Mouse (Mus musculus) T-helper 1 cell (primary cell): ENCODE measurements around the gene Vps72.

Experiments used
- in situ Hi-C: fragments of 300-600 bp; cut with MboI, MseI; formaldehyde crosslinking; loops from one replicate; pipeline ENCODE4 v1.15.1; 2025; ENCODE audit warnings: high pct_unique_total_duplicates

Gene Vps72

GRCm38 (mm10) chr3:95133680-95134101 is 22.9 kb downstream of the Vps72 start, which contains the start of the genes Scnm1 and Lysmd1:
TSS of gene Scnm1 (minus strand) at chr3:95134011.
TSS of gene Lysmd1 (plus strand) at chr3:95134088.
- in situ Hi-C loops: loop anchor here (5.0 kb wide), 1 partner anchor 1206 kb away; no protein-coding TSS in a partner anchor

- in situ Hi-C loops: loop anchor here (5.0 kb wide), 1 partner anchor 1207 kb away; no protein-coding TSS in a partner anchor
Observed at GRCm38 (mm10) chr3:95134133-95134532, 23.3 kb downstream of the Vps72 start.

GRCm38 (mm10) chr3:95135023-95135422 is 24.2 kb downstream of the Vps72 start:
- in situ Hi-C loops: no loop called here

- in situ Hi-C loops: no loop called here
Observed at GRCm38 (mm10) chr3:95135433-95136052, 24.7 kb downstream of the Vps72 start.

- in situ Hi-C loops: no loop called here
Observed at GRCm38 (mm10) chr3:95136336-95136735, 25.5 kb downstream of the Vps72 start.

GRCm38 (mm10) chr3:95139586-95140288 is 28.9 kb downstream of the Vps72 start:
- in situ Hi-C loops: no loop called here

- in situ Hi-C loops: no loop called here
Observed at GRCm38 (mm10) chr3:95140289-95140595, 29.4 kb downstream of the Vps72 start.

GRCm38 (mm10) chr3:95140795-95141194 is 30.0 kb downstream of the Vps72 start:
- in situ Hi-C loops: no loop called here

- in situ Hi-C loops: no loop called here
Observed at GRCm38 (mm10) chr3:95141474-95141873, 30.7 kb downstream of the Vps72 start.

GRCm38 (mm10) chr3:95141952-95142616 is 31.3 kb downstream of the Vps72 start, which contains the start of gene Tnfaip8l2:
TSS of gene Tnfaip8l2 (minus strand) at chr3:95142360.
- in situ Hi-C loops: no loop called here

GRCm38 (mm10) chr3:95142617-95143011 is 31.8 kb downstream of the Vps72 start:
- in situ Hi-C loops: no loop called here

GRCm38 (mm10) chr3:95147924-95148323 is 37.1 kb downstream of the Vps72 start:
- in situ Hi-C loops: no loop called here

GRCm38 (mm10) chr3:95153874-95154273 is 43.1 kb downstream of the Vps72 start:
- in situ Hi-C loops: no loop called here

- in situ Hi-C loops: no loop called here
Observed at GRCm38 (mm10) chr3:95159511-95159986, 48.7 kb downstream of the Vps72 start.

- in situ Hi-C loops: no loop called here
Observed at GRCm38 (mm10) chr3:95159987-95160963, 49.5 kb downstream of the Vps72 start, which contains the start of gene Sema6c. TSS of gene Sema6c (plus strand) at chr3:95160457.

- in situ Hi-C loops: no loop called here
Observed at GRCm38 (mm10) chr3:95161041-95161551, 50.3 kb downstream of the Vps72 start.

GRCm38 (mm10) chr3:95161618-95162344 is 51.0 kb downstream of the Vps72 start:
- in situ Hi-C loops: no loop called here

- in situ Hi-C loops: no loop called here
Observed at GRCm38 (mm10) chr3:95162345-95162628, 51.5 kb downstream of the Vps72 start.

GRCm38 (mm10) chr3:95163419-95164255 is 52.8 kb downstream of the Vps72 start:
- in situ Hi-C loops: no loop called here

GRCm38 (mm10) chr3:95164256-95164550 is 53.4 kb downstream of the Vps72 start:
- in situ Hi-C loops: no loop called here
